Comparison of ENCODE assay signal across 10 mouse cellular contexts in the genomic region with DNA sequence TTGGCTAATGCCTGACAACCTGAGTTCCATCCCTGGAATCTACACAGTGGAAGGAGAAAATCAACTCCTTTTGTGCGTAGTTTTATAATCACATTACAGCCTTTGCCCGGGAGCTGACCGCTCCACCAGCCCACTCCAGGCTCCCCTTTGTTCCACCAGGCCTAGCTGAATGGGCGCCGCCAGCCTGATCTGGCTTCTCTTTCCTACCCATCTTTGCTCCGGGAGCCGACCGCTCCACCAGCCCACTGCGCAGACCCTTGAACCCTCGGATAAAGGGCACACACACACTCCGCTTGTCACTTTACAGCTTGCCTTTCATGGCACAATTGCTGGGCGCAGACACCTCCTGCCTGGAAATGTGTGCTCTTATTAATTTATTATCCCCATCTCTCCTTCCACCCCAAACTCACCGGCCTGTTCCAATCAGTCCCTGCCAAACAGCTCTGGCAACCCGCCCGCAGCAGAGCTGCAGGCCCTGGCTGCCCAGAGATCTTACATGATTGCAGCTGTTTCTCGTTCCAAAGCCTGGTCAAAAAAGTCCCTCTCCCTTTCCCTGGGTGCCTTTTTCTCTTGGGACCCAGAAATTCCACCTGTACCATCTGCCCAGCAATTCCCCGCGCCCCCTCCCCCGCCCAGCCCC. TPM values are rescaled to one million over a fixed set of nuclear protein-coding genes. Genes with fewer than 3 reads are reported as not detected.
DNase-seq lines count a peak whose midpoint lies in the region; ATAC-seq and TF ChIP-seq lines count a peak whose summit lies in the region.
"Had no signal": no experiment of that assay in that cellular context is flagged by ENCODE, and none has a peak within 500 bp of the region (broad histone marks: within the 10 kb centered on the region; RNA-seq: fewer than 3 reads in every experiment).

No protein-coding gene starts in this region.

- no peak for TF ChIP-seq CTCF in cerebellum, adult 2 months (IDR thresholded peaks at IDR 0.05; ENCODE audit: borderline replicate concordance, insufficient read depth, low read depth, low read length)
- no peak for TF ChIP-seq CTCF in layer of hippocampus, adult 2 months (conservative IDR thresholded peaks at IDR 0.05)

- no peak for ATAC-seq in CD4-positive, CD25-positive, alpha-beta regulatory T cell, adult 4 months
- ATAC-seq in inflammation-experienced regulatory T-cells, adult 6 months, result no peak

- DNase-seq in cerebellum, adult 2 months, result peak; percentile 11 to 22
- no peak for DNase-seq in cerebellum, adult 11 months
- peak; percentile 47 for DNase-seq in testis, postnatal 10 days (ENCODE audit: low spot score)
- no peak for DNase-seq in testis, postnatal 14 days (ENCODE audit: low spot score)
- peak; percentile 31 to 54 for DNase-seq in layer of hippocampus, adult 2 months (ENCODE audit: low spot score in 2 of 2)
- no peak for DNase-seq in thymus, adult 18-20 months

- H3K27me3 ChIP-seq in cerebellum, adult 2 months (ENCODE audit: control insufficient read depth, insufficient read depth, low read length), result no peaks in the 10 kb centered on the region

- TF ChIP-seq POLR2A in cerebellum, adult 2 months (IDR thresholded peaks at IDR 0.05; ENCODE audit: borderline replicate concordance, insufficient read depth, low read length), result no peak

- H3K27ac ChIP-seq in cerebellum, adult 2 months (ENCODE audit: insufficient read depth, low read length), result no peak overlapping the region
- H3K27ac ChIP-seq in layer of hippocampus, adult 2 months, result no peak overlapping the region

- WGBS in cerebellum, adult 2 months, result 10% methylated on average over 19 of the region's 19 CpGs

- H3K4me3 ChIP-seq in cerebellum, adult 2 months (replicated peaks; ENCODE audit: insufficient read depth, low read depth, low read length), result no peak overlapping the region
- H3K4me3 ChIP-seq in layer of hippocampus, adult 2 months, result no peak overlapping the region

- peaks cover 2% of the 10 kb centered on the region; the same call in 1 of the 2 replicates for H3K4me1 ChIP-seq in cerebellum, adult 2 months (ENCODE audit: control insufficient read depth, insufficient read depth, low read length)

RNA-seq across cellular contexts. Expression of gene Mc3r, which starts 33.9 kb away (rescaled TPM):
- 0.18 and 0.27 TPM in 2 replicates for polyA plus RNA-seq in cerebellum, adult 2 months (2012; rRNA removed)
- total RNA-seq in layer of hippocampus, adult 2 months (2021), result not detected
- not detected for polyA plus RNA-seq in CD4-positive, CD25-positive, alpha-beta regulatory T cell, adult 4 months (2017; shearing (Covaris generic))
- polyA plus RNA-seq in inflammation-experienced regulatory T-cells, adult 6 months (2017; shearing (Covaris generic)), result not detected
- polyA plus RNA-seq: heart, embryonic 14.5 days; lung, embryonic 16.5 days had no signal

Comparison
In these comparisons a context has a peak if more than half of its experiments do, and no peak if none do; other contexts are left out.
1. DNase-seq: peak in cerebellum, adult 2 months (2 of 2), testis, postnatal 10 days (single experiment) and layer of hippocampus, adult 2 months (2 of 2); none in cerebellum, adult 11 months (single experiment), testis, postnatal 14 days (single experiment) and thymus, adult 18-20 months (0 of 2).